Mouse (Mus musculus): Measurements from ENCODE around the gene Gamt. TPM values are rescaled to one million over a fixed set of nuclear protein-coding genes. Genes with fewer than 3 reads are reported as not detected.

Gene Gamt
- total RNA-seq, 2 experiments from 2014 or later: 21.9 to 23.0 TPM

DNA sequence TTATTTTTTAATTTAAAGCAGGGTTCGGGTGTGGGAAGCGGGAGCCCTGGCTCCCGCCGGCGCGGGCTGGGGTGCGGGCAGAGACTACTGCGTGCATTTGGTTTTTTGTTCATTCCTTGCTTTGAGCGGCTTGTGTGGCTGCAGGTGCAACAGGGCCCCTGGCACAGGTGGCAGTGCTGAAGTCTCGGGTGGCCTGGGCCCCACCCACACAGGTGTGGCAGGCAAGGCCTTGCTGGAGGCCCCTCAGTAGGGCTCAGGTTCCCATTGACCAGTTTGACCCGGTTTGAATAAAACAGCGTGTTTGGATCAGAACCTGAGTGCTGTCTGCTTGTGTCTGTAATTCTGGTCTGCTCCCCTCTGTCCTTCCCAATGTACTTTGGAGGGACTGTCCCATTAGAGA is 27.3 kb upstream of the Gamt start:
- intact Hi-C loops (cut with DNase I): no loop called here
- no peak for DNase-seq

DNA sequence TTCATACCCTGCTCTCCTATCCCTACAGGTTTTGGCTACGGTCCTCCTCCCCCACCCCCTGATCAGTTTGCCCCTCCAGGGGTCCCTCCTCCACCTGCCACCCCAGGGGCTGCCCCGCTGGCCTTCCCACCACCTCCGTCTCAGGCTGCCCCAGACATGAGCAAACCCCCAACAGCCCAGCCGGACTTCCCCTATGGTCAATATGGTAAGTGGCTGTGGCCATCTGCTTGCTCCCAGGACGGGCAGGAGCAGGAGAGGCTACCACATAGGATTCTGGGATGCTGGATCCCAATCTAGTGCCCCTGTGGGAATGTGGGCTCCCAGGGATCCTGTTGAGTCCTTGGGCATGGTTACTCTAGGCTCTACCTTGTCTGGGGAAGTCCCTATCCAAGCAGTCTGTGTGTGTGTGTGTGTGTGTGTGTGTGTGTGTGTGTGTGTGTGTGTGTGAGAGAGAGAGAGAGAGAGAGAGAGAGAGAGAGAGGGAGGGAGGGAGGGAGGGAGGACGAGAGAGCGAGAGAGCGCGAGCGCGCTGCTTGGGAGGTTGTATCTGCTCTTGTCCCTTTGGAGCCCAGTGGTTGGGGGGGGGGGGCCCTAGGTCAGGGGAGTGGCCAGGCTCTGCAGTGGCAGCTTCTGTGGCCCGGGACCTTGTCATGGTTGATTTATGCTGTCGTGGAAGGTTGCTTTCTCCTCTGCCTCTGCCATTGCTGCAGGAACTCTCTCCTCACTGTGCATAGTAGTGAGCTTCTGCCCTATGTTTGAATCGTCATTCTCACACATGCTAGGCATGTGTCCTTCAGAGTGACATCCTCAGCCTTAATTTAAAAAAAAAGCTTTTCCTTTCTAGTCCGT is 24.6 kb upstream of the Gamt start:
- no peak for DNase-seq
- intact Hi-C loops (cut with DNase I): no loop called here

DNA sequence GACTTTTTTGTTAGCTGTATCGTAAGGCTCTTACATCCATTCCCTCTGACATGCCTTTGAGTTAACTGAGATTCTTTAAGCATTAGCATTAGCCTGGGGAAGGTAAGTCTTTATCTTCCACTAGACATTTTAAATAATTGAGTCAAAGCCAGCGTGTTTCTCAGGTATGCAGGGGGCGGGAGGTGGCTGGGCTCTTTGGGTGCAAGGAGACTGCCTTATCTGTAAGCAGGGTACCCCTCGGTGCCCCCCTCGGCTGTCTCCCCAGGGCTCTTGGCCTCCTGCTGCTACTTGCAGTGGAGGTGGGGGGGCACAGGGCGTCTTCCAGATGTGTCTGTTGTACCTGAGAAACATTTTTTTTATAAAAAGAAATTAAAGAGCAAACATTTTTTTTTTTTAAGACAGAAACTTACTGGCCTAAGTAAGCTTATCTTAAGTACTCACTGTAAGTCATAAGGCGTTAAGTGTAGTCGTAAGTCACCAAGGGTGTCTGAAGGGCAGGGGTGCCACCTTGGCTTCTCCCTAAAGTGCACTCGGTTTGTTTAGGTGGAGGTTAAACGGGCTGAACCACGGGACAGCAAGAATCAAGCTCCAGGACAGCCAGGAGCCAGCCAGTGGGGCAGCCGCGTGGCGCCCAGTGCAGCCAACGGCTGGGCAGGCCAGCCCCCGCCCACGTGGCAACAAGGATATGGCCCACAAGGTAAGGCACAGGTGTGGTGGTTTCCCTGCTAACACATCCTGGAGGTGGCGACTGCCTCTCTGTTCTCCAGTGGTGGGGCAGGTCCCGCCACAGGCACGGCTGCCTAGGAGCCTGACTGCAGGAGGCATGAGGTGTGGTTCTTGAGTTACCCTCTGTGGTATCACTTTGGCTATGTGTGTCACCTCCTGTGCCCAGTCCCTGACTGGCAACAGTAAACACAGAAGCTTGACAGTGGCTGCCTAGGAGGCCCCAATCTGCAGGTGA is 21.9 kb upstream of the Gamt start:
- intact Hi-C loops (cut with DNase I): no loop called here
- DNase-seq: no peak

DNA sequence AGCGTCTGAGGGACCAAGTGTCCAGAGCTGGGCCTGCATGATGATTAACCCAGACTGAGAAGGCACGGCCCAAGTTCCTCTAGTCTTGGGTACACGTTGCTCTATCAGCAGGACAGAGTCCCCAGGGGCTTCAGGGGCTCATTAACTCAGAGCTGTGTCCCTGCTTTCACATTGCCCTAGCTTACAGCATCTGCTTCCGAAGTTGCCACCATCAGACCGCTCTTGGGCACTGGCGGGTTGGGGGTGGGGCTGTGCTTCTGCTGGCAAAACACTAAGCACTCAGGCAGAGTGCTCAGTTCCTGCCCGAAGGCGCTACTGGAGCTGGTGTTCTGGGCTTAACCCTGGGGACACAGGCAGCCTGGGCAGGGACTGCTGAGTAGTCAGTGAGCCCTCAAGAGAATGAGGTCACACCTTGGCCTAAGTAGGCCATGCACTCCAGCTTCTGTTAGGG is 21.1 kb upstream of the Gamt start:
- intact Hi-C loops (cut with DNase I): no loop called here

DNA sequence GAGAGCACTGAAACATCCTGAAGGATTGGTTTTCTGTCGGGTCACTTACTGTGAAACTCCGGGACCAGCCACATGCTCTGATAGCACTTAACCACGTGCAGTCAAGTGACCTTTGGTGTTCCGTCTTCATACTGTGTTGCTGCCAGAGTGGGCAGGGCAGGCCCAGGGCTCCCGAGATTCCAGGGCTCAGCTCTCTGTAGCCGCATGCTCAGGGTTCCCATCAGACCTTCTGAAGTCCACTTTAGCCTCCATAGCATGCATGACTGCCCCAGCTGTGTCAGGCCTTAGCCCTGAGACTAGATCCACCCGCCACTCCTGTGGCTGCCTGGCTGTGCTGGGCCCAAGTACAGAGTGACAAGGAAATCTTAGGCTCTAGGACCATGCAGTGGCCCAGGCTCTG is 20.5 kb upstream of the Gamt start:
- intact Hi-C loops (cut with DNase I): no loop called here
- no peak for DNase-seq

More for the DNA sequence above, 21.1 kb upstream of the Gamt start:
- no peak for DNase-seq

DNA sequence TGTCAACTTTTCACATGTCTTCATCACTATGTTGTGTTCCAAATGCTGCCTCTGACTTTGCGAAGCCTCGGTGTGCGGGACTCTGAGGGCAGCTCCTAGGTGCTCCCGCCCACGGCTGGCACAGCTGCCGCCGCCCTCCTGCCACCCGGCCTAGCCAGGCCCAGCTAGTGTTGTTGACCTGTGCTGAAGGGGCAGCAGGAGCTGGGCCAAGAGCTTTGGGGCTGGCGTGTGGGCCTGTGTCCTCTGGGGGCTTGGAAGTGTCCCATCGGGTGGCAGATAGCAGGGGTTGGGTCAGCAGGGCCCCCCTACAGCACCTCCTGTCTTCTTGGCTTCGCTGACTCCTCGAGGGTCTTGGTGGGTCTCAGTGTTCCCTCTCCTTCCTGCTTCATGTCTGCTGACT is 18.5 kb upstream of the Gamt start:
- DNase-seq: no peak
- intact Hi-C loops (cut with DNase I): no loop called here

DNA sequence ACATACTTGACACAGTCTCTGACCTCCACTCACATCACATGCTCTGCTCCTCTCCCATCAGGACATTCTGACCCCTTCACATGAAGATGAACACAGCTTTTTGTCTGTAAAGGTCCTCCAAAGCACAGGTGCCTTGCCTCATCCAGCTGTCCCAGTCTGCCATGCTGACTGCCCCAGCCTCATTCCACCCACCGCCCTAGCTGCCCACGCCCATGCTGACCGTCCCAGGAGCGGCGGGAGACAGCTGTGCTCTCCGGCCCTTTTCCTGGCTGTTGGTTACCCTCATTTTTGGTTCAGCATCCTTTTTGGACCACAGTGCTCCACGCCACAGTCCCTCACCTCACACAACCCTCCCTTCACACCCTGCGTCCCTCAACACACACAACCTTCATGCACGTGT is 17.6 kb upstream of the Gamt start:
- intact Hi-C loops (cut with DNase I): no loop called here
- DNase-seq: no peak

DNA sequence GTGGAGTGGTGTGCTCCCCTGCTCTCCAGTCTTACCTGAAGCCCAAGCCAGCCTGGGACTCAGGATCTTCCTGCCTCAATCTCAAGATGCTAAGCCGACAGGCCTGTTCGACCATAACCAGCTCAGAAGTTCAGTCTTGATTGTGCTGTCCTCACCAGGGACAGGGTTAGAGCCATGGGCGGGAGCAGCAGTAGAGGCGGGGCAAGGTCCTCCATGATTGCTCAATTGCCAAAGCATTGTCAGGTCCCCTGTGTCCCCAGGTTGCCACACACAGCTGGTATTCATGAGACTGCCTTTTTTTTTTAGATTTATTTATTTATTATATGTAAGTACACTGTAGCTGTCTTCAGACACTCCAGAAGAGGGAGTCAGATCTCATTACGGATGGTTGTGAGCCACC is 15.4 kb upstream of the Gamt start:
- intact Hi-C loops (cut with DNase I): no loop called here

DNA sequence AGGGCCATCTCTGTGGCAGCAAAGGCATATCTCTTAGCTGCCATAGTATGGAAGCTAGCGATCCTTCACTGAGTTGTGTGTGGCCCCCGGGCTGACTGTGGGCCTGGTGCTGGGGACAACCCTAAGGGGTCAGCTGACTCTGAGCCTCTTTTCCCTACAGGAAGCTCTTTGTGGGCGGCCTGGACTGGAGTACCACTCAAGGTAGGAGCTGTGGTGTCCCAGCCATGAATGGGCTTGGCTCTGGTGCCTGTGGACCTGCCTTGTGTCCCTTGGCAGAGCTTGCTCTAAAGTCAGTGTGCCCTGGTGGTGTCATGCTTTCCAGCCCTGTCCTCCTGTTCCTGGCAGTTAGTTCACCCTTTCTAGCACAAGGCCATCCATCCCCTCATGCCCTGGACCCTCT is 13.0 kb upstream of the Gamt start:
- intact Hi-C loops (cut with DNase I): no loop called here
- DNase-seq: no peak

More for the DNA sequence above, 15.4 kb upstream of the Gamt start:
- DNase-seq: no peak

DNA sequence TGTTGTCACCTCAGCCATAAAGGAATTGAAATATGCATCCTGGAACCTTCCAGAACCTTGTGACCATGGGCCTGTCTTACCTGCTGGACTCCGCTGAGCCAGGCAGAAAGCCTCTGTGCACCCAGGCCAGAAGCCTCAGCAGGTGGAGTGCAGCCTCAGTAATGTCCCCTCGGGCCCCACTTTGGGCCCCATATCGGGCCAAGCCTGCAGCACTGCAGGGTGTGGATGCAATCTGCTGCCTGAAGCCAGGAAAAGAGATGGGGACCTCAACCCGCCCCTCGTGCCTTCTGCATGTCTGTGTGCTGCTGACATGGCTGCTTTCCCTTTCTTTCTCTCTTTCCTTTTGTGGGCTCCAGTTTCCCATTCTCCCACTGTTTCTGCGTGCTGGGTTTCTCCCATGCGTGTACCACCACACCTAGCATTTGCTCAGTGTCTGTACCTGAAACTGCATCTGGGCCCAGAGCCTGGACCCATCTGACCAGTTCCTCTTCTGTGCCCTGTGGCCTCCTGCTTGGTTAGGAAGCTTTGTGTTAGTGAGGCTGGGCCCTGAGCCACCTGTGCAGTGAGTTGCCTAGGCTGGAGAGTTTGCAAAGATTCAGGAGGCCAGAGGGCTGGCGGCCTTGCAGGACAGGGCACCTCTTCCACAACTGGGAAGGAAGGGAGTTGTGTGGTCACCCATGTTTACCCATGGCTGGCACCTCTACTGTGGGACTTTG is 11.2 kb upstream of the Gamt start:
- DNase-seq: no peak
- intact Hi-C loops (cut with DNase I): no loop called here

DNA sequence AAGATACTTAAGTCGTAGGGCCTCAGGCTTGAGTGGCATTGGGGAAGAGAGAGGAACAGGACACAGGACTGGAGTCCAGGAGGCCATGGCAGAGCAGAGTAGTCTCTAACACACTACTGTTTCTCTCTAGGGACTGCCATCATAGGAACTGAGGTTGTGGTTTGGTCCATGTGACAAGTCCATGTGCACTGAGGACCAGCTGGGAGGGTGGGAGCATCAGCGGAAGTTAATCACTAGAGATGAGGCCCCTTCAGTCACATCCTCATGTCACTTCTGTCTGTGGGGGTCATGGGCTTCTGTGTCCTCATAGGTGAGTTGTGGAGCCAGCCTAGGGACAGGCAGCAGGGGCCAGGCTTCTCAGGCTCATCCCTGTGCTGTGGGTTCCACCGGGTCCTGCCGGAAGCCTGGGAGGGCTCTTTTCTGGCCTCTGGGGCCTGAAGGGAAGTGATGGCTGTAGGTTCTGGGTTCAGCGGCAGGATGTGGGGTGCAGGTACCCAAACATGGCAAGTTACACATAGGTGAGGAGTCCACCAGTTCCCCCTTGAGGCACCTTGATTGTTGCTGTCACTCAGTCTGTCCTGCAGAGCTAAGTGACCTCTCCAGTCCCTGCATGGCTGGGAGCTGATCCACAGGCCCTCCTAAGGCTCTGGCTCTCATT is 10.5 kb upstream of the Gamt start:
- intact Hi-C loops (cut with DNase I): no loop called here

DNA sequence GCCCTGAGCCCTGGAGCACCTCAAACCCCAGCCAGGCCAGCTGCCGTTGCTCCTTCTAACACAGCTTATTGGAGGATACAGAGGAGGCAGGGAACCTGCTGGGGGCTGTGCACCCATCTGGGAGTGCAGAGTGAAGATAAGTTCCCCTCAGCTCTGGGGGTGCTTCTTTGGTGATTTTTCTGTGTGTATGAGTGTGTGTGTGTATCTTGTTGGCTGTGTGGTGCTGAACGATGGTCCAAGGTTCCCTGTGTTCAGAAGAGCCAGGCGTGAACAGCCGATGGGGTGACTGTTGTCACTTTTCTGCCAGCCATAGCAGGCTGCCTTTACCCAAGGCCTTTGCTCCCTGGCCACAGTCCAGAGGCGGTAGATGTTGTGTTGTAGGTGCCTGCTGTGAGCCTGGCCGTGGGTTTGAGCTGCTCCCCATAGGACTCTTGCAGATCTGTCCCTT is 9.9 kb upstream of the Gamt start:
- intact Hi-C loops (cut with DNase I): no loop called here

More for the DNA sequence above, 10.5 kb upstream of the Gamt start:
- DNase-seq: no peak

DNA sequence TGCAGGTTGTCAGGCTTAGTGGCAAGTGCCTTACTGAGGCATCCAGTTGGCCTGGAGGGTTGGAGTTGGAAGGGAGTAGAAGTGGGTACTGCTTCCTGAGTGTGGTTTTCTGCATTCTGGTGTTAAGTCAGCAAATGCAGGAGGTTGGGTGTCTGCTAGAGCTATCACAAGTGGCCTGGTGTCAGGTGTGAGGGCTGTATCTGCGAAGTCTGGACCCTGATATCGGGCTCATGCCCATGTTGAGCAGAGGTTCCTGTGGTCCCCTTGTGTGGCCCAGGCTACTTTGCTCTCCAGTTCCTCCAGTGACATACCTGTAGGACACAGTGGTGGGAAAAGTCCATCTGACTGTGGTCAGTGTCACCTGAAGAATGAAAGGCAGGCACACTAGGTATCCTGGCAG is 9.3 kb upstream of the Gamt start:
- intact Hi-C loops (cut with DNase I): no loop called here
- DNase-seq: no peak

More for the DNA sequence above, 9.9 kb upstream of the Gamt start:
- DNase-seq: no peak

DNA sequence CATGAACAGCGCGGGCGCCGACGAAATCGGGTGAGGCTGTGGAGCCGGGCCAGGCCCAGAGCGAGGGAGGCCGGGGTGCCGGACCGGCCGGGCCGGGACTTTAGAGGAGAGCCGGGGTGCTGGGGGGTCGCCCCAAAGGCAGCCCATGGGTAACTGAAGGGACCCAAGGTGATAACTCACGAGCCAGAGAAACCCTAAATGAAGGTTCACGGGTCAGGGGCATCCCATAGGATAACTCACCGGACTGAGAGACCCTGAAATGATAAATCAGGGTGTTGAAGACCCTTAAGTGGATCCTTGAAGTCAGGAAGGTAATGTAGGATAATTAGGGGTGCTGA is 4.3 kb upstream of the Gamt start:
- DNase-seq: no peak
- intact Hi-C loops (cut with DNase I): no loop called here

DNA sequence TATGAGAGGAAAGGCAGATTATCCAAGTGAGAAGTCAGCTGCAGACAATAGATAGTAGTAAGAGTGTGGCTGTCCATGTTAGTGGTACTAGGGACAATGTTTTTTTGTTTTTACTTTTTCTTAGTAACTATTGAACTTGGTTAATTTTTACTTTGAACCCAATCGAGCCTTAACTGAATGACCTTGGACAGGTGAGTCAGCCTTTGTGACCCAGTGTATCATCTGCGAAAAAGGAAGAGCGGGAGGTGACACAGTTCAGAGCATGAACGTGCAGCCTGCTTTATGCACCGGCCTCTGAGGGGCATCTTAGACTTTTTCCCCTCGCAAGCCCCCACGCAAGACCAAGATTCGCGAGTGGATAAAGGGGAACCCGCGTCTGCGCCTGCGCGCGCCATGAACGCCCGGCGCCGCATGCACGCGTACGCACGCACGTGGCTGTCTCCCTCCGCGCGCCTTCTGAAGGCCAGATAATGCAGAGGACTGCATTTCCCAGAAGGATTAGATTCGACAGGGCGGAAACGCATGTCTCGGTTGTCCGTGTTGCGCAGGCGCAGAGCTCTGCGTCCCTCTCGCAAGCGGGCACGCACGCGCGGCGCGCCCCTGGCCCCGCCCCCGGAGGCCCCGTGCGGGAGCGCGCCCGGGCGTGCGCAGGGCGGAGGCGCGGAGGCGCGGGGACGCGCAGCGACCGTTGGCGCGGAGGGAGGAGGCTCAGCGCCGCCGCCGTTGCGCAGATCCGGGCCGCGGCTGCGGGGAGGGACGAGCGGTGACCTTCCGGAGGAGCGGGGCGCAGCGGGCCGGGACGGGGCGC is 3.7 kb upstream of the Gamt start:
- intact Hi-C loops (cut with DNase I): no loop called here
- peak; percentile 100 for DNase-seq

DNA sequence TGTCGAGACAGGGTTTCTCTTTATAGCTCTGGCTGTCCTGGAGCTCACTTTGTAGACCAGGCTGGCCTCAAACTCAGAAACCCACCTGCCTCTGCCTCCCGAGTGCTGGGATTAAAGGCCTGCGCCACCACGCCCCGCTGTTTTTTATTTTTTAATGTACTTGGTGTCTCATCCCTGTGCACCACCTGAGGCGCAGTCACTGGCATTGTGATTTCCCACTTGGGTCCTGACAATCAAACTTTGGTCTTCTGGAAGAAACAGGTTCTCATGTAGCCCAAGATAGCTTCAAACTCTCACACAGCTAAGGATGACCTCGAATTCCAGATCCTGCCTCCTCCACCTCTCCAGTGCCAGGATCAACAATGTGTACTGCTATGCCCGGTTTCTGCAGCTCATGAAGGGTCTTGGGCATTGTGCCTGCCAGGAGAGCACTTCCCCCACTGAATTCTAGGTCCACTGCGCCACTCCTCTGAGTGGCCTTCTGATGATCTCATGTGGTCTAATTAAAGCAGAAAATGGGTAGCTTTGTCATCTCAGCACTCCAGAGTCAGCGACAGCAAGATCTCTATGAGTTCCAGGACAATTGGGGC is 2.1 kb upstream of the Gamt start:
- intact Hi-C loops (cut with DNase I): no loop called here
- no peak for DNase-seq

DNA sequence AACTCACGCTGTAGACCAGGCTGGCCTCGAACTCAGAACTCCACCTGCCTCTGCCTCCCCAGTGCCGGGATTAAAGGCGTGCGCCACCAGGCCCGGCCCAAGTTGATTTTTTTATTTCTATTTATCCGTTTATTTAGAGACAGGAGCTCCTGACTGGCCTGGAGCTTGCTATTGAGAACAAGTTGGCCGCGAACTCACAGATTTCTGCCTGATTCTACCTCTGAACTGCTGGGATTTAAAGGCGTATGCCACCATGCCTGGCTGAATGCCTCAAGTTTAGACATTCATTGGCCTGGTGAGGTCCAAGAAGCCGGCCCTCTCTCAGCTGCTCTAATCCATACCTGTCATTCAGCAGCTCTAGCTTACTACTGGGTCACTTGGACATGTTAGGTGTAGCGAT is 1.4 kb upstream of the Gamt start:
- intact Hi-C loops (cut with DNase I): no loop called here
- no peak for DNase-seq

DNA sequence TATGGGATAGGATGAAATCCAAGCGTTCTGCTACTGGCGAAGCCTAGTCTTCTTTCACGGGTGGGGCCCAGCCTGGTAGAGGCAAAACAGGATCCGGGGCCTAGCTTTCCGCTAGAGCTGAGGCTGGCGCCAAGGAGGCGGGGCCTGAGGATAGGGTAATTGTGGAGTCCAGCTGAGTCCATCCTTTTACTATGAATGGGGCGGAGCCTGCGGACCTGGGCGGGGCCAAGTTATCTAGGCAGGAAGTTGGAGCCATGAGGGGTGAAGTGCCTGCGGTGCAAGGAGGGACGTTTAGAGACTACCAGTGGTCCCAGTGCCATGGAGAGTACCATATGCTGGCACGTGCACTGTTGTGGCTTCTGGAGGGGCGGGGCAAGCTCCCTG is 765 bp upstream of the Gamt start:
- peak; percentile 97 for DNase-seq
- intact Hi-C loops (cut with DNase I): no loop called here

DNA sequence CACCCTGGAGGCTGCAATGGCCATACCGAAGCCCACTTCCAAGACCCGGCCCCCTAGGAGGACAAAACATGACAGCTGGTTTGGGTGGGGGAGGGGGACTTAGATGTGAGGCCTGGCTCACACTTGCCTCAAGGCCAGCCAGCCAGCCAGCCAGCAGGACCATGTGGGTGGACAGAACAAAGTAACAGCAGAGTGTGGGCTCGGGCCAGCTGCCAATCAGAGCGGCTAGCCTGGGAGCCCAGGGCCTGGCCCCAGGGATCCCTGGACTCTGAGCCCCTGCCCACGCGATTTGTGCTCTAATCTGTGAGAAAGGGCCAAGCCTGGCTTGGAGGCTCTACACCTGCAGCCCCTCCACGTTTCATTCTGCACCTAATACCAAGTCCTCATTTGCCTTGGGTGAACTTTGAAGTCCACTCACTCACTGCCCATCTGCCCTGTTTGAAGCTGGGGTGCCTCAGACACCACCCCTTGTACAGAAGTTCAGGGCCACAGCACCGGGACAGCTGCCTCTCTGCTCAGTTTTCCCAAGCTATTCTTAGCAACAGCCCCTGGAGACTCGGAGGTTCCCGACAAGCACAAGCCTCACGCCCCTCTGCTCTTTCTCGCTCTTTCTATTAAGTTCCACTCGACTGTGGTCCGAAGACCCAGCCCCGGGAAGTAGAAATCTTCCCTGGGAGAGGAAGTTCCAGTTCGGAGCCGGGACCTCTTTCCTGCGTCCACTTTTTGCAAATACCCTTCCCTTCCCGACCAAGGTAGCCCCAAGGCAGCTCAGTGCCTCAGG is 761 bp downstream of the Gamt start:
- DNase-seq: peak; percentile 95
- intact Hi-C loops (cut with DNase I): no loop called here

Data from left cerebral cortex, postnatal 4 days (tissue).